Mouse (Mus musculus) cerebellum, adult 2 months (tissue): Measurements from ENCODE around the gene Dvl1.

Experiments used
- CTCF ChIP-seq: fragments of 200-500 bp; IDR thresholded peaks from 2 replicates; pipeline ENCODE4 v1.5.1; 2011; ENCODE audit warnings: low read depth, mild to moderate bottlenecking, control low read depth, low read length, moderate library complexity, borderline replicate concordance; ENCODE audit not compliant: insufficient read depth
- POLR2A ChIP-seq: fragments of 200-500 bp; IDR thresholded peaks from 2 replicates; pipeline ENCODE4 v1.6.1; 2011; ENCODE audit warnings: low read length, control low read depth, borderline replicate concordance; ENCODE audit not compliant: insufficient read depth

GRCm38 (mm10) chr4:155837404-155838010, 9.7 kb upstream of the Dvl1 start:
- TF ChIP-seq CTCF, result no peak
- no peak for TF ChIP-seq POLR2A
